Mouse (Mus musculus): ENCODE measurements at regions not wholly inside any gene's neighbourhood (a gene's known extent, or its start where the extent isn't known, plus 50 kb on each side); places are given as distances from the start of the nearest gene placed in this dataset.

DNA sequence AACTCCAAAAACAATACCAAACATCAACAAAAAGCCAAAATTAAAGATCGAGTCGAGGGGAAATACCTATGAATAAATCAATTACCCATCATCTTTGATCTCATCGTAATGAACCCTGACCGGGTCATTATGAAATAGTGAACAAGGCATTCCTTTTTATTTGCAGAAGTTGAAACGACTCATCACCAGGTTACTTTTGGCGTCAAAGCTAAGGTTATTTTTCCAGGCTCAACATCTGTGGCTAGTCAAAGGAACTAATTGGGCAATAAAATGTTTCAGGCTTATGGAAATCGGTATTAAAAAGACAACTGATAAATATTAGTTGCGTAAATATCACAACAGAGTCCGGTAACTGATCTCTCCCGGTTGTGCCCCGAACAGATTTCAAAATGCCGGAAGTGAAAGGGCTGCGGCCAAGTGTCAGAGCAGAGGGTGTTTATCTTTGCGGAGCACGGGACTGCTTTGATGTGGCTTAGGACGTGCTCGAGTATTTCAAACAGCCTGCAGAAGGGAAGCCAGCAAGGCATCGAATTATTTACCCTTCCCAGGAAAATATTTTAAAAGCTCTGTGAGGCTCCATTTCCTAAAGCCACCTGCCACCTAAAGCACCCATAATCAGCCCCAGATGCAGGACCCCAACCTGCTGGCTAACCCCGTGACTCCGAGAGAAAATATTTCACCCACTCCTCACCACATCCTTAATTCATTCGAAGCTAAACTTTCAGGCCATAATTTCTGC is 168.3 kb upstream of the Arrdc4 start:
- Histone ChIP-seq H3K4me3 (ENCODE audit: control insufficient read depth in 1 of 2, insufficient read depth in 1 of 2, low read depth in 2 of 2, low read length in 2 of 2) (no peak overlapping the region), H3K79me2 (ENCODE audit: control insufficient read depth, insufficient read depth, low read length, poor library complexity) (no peaks in the 10 kb centered on the region), H3K36me3 (ENCODE audit: control insufficient read depth in 1 of 2, insufficient read depth in 2 of 2, low read length in 2 of 2) (no peaks in the 10 kb centered on the region), H3K27ac (ENCODE audit: control insufficient read depth, low read depth, low read length) (no peak overlapping the region), H3K9me3 (replicated peaks; ENCODE audit: insufficient read depth, low read length) (no peaks in the 10 kb centered on the region; the same call in 1 of the 2 replicates), H3K4me1 (ENCODE audit: control insufficient read depth in 1 of 2, insufficient read depth in 2 of 2, low read length in 2 of 2) (no peaks in the 10 kb centered on the region), H3K9ac (ENCODE audit: control insufficient read depth, low read depth, low read length, poor library complexity, severe bottlenecking) (no peak overlapping the region), H3K27me3 (ENCODE audit: control insufficient read depth in 1 of 2, insufficient read depth in 2 of 2, low read length in 2 of 2) (no peaks in the 10 kb centered on the region)
- no peak for DNase-seq (ENCODE audit: low read depth, low spot score)
- TF ChIP-seq ELF1 (IDR thresholded peaks at IDR 0.05; ENCODE audit: low read depth, low read length) (no peak), EP300 (IDR thresholded peaks at IDR 0.05; ENCODE audit: low read depth in 1 of 2, low read length in 2 of 2) (no peak), MXI1 (IDR thresholded peaks at IDR 0.05; ENCODE audit: low read depth, low read length) (no peak), POLR2AphosphoS2 (IDR thresholded peaks at IDR 0.05; ENCODE audit: low read length) (no peak), MYB (IDR thresholded peaks at IDR 0.05; ENCODE audit: low read depth, low read length) (no peak), MYC (IDR thresholded peaks at IDR 0.05; ENCODE audit: low read depth, low read length) (no peak), GATA1 (IDR thresholded peaks at IDR 0.05; ENCODE audit: low read depth, low read length) (no peak), MAFK (IDR thresholded peaks at IDR 0.05; ENCODE audit: borderline replicate concordance, low read depth, low read length) (no peak)

DNA sequence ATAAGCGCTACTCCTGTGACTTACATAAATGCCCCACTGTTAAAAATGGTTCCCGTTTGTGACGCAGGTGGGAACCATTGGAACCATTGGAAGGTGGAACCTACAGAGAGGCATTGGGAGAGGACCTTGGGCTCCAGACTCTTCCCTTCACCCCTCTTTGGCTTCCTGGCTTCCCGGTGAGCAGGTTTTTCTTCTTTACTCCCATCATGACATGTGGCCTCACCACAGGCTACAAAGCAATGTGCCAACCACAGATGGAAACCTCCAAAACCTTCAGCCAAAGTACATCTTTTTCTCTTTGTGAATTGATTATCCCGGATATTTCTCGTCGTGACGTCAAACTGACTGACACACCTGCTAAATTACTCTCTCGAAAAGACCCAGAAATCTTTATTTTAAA is 166.9 kb upstream of the Arrdc4 start:
- H3K36me3 ChIP-seq (ENCODE audit: control insufficient read depth in 1 of 2, insufficient read depth in 2 of 2, low read length in 2 of 2) = no peaks in the 10 kb centered on the region
- no peaks in the 10 kb centered on the region for H3K79me2 ChIP-seq (ENCODE audit: control insufficient read depth, insufficient read depth, low read length, poor library complexity)
- no peak for DNase-seq (ENCODE audit: low read depth, low spot score)
- H3K9ac ChIP-seq (ENCODE audit: control insufficient read depth, low read depth, low read length, poor library complexity, severe bottlenecking) = no peak overlapping the region
- H3K27me3 ChIP-seq (ENCODE audit: control insufficient read depth in 1 of 2, insufficient read depth in 2 of 2, low read length in 2 of 2) = no peaks in the 10 kb centered on the region
- no peaks in the 10 kb centered on the region for H3K4me1 ChIP-seq (ENCODE audit: control insufficient read depth in 1 of 2, insufficient read depth in 2 of 2, low read length in 2 of 2)
- H3K9me3 ChIP-seq (replicated peaks; ENCODE audit: insufficient read depth, low read length) = no peaks in the 10 kb centered on the region; the same call in 1 of the 2 replicates
- H3K27ac ChIP-seq (ENCODE audit: control insufficient read depth, low read depth, low read length) = no peak overlapping the region
- H3K4me3 ChIP-seq (ENCODE audit: control insufficient read depth in 1 of 2, insufficient read depth in 1 of 2, low read depth in 2 of 2, low read length in 2 of 2) = no peak overlapping the region
- no peak for TF ChIP-seq ZC3H11A (IDR thresholded peaks at IDR 0.05; ENCODE audit: low read depth, low read length)
- TF ChIP-seq SIN3A (IDR thresholded peaks at IDR 0.05; ENCODE audit: low read length) = no peak
- TF ChIP-seq RCOR1 (IDR thresholded peaks at IDR 0.05; ENCODE audit: low read depth, low read length) = no peak
- no peak for TF ChIP-seq USF1 (IDR thresholded peaks at IDR 0.05; ENCODE audit: low read depth, low read length)
- no peak for TF ChIP-seq CHD1 (IDR thresholded peaks at IDR 0.05; ENCODE audit: low read depth, low read length)
- TF ChIP-seq TCF12 (IDR thresholded peaks at IDR 0.05; ENCODE audit: low read depth, low read length) = no peak
- no peak for TF ChIP-seq ELF1 (IDR thresholded peaks at IDR 0.05; ENCODE audit: low read depth, low read length)
- no peak for TF ChIP-seq MEF2A (IDR thresholded peaks at IDR 0.05; ENCODE audit: extremely low read depth, insufficient replicate concordance, low read depth, low read length, poor library complexity, severe bottlenecking)
- no peak for TF ChIP-seq ZKSCAN1 (IDR thresholded peaks at IDR 0.05; ENCODE audit: low read depth, low read length)
- no peak for TF ChIP-seq USF2 (IDR thresholded peaks at IDR 0.05; ENCODE audit: borderline replicate concordance in 1 of 2, insufficient read depth in 1 of 2, low read depth in 1 of 2, low read length in 2 of 2)
- TF ChIP-seq MYB (IDR thresholded peaks at IDR 0.05; ENCODE audit: low read depth, low read length) = no peak
- TF ChIP-seq ZNF384 (IDR thresholded peaks at IDR 0.05; ENCODE audit: low read depth, low read length) = no peak
- TF ChIP-seq NRF1 (IDR thresholded peaks at IDR 0.05; ENCODE audit: insufficient read depth, low read depth, low read length, poor library complexity, severe bottlenecking) = no peak
- TF ChIP-seq JUND (IDR thresholded peaks at IDR 0.05; ENCODE audit: low read depth, low read length) = no peak
- TF ChIP-seq GATA1 (IDR thresholded peaks at IDR 0.05; ENCODE audit: low read depth, low read length) = no peak

All from MEL (cell line).